Mouse (Mus musculus) urinary bladder, postnatal 0 days (tissue): ENCODE results near the gene Uqcrc1. TPM values are rescaled to one million over a fixed set of nuclear protein-coding genes. Genes with fewer than 3 reads are reported as not detected.

Experiments used
- microRNA counts: library from miRNA; unstranded; fragments of <30 nt; microRNA quantifications from one replicate; lab custom pipeline; 2016
- microRNA-seq: library from miRNA; unstranded; fragments of <30 nt; microRNA quantifications from one replicate; pipeline ENCODE4, GENCODE M21; 2016
- polyA plus RNA-seq: library from polyadenylated mRNA; unstranded; fragments of >200 nt; fragmentation: Nextera tagmentation; extraction: Ambion mirVana; gene quantifications from 2 replicates; pipeline ENCODE4 v1.2.1, GENCODE M21; 2015

Uqcrc1 gene
- polyA plus RNA-seq = 369 and 386 TPM in 2 replicates

GRCm38 (mm10) chr9:108936418-108937364 lies at the start of gene Uqcrc1:
TSS of gene Uqcrc1 (plus strand) at chr9:108936633.

GRCm38 (mm10) chr9:108914491-108914890 lies 21.9 kb upstream of the Uqcrc1 start, which contains the start of gene Tmem89:
TSS of gene Tmem89 (plus strand) at chr9:108914619.

GRCm38 (mm10) chr9:108953081-108953636 lies 16.7 kb downstream of the Uqcrc1 start, which contains the start of gene Col7a1:
TSS of gene Col7a1 (plus strand) at chr9:108953586.

GRCm38 (mm10) chr9:108985710-108986109 lies 49.3 kb downstream of the Uqcrc1 start, which contains the start of gene Ucn2:
TSS of gene Ucn2 (plus strand) at chr9:108986010.

GRCm38 (mm10) chr9:108991428-108992084 lies 55.1 kb downstream of the Uqcrc1 start, which contains the start of gene Pfkfb4:
TSS of gene Pfkfb4 (plus strand) at chr9:108991778.

MicroRNAs within 50 kb of the gene (microRNA counts, 519-probe panel; counts per million panel counts)
- microRNA mmu-miR-711 (lab: Ali Mortazavi, UCI) = not detected

Small RNA genes within 50 kb of the gene (microRNA-seq; reads per million reads assigned to microRNA genes)
- not detected for gene Mir711

Other genes with a start within 250 kb of the Uqcrc1 start
- gene Prkar2a, start 247.3 kb upstream of the Uqcrc1 start, polyA plus RNA-seq = 21.9 and 24.5 TPM in 2 replicates
- 18.0 and 24.5 TPM in 2 replicates for gene Ip6k2, start 152.8 kb upstream of the Uqcrc1 start, polyA plus RNA-seq
- 6.2 and 10.4 TPM in 2 replicates for gene Nckipsd, start 128.3 kb upstream of the Uqcrc1 start, polyA plus RNA-seq
- gene Celsr3, start 110.3 kb upstream of the Uqcrc1 start, polyA plus RNA-seq = 0.08 and 0.42 TPM in 2 replicates
- 5.2 and 5.4 TPM in 2 replicates for gene Slc26a6, start 83.3 kb upstream of the Uqcrc1 start, polyA plus RNA-seq
- gene Tmem89, start 22.0 kb upstream of the Uqcrc1 start, polyA plus RNA-seq = not detected in 2 replicates
- 2.6 and 3.5 TPM in 2 replicates for gene Col7a1, start 17.0 kb downstream of the Uqcrc1 start, polyA plus RNA-seq
- not detected in 2 replicates for gene Ucn2, start 49.4 kb downstream of the Uqcrc1 start, polyA plus RNA-seq
- gene Pfkfb4, start 55.1 kb downstream of the Uqcrc1 start, polyA plus RNA-seq = 6.9 and 8.0 TPM in 2 replicates
- 134 and 166 TPM in 2 replicates for gene Shisa5, start 101.9 kb downstream of the Uqcrc1 start, polyA plus RNA-seq
- gene Trex1, start 123.1 kb downstream of the Uqcrc1 start, polyA plus RNA-seq = 18.5 and 25.6 TPM in 2 replicates
- gene Atrip, start 137.5 kb downstream of the Uqcrc1 start, polyA plus RNA-seq = 13.7 and 17.2 TPM in 2 replicates
- gene Ccdc51, start 145.9 kb downstream of the Uqcrc1 start, polyA plus RNA-seq = 7.1 and 9.1 TPM in 2 replicates
- 350 and 394 TPM in 2 replicates for gene Tma7, start 146.0 kb downstream of the Uqcrc1 start, polyA plus RNA-seq
- 3.3 and 3.7 TPM in 2 replicates for gene Plxnb1, start 158.8 kb downstream of the Uqcrc1 start, polyA plus RNA-seq
- gene Fbxw21, start 225.4 kb downstream of the Uqcrc1 start, polyA plus RNA-seq = 0.08 and 0.14 TPM in 2 replicates